Mouse (Mus musculus) MEL (cell line): ENCODE data around the gene Sipa1l2.

Experiments used
- CTCF ChIP-seq, 3 experiments: IDR thresholded peaks in 2 of 3; conservative IDR thresholded peaks in 1 of 3; 2 replicates each; pipeline ENCODE4 v1.5.1; 2011 to 2012; ENCODE audit warnings: low read length in 3 of 3, low read depth in 2 of 3, mild to moderate bottlenecking in 2 of 3, improper control_type of control experiment in 1 of 3, inconsistent platforms in 1 of 3, mixed read lengths in 1 of 3, moderate library complexity in 1 of 3; ENCODE audit not compliant: control insufficient read depth in 1 of 3, insufficient read depth in 1 of 3, poor library complexity in 1 of 3, severe bottlenecking in 1 of 3
- GATA1 ChIP-seq: IDR thresholded peaks from 2 replicates; pipeline ENCODE4 v1.6.1; 2011; ENCODE audit warnings: low read depth, low read length, improper control_type of control experiment
- POLR2AphosphoS5 ChIP-seq: IDR thresholded peaks from 2 replicates; pipeline ENCODE4 v1.6.1; 2012; ENCODE audit warnings: low read depth, borderline replicate concordance, mild to moderate bottlenecking, inconsistent platforms, low read length, moderate library complexity, mixed read lengths
- RAD21 ChIP-seq: IDR thresholded peaks from 2 replicates; pipeline ENCODE4 v1.6.1; 2011; ENCODE audit warnings: mild to moderate bottlenecking, low read depth, low read length, improper control_type of control experiment
- SMC3 ChIP-seq: IDR thresholded peaks from 2 replicates; pipeline ENCODE4 v1.6.1; 2011; ENCODE audit warnings: low read depth, low read length, improper control_type of control experiment

DNA sequence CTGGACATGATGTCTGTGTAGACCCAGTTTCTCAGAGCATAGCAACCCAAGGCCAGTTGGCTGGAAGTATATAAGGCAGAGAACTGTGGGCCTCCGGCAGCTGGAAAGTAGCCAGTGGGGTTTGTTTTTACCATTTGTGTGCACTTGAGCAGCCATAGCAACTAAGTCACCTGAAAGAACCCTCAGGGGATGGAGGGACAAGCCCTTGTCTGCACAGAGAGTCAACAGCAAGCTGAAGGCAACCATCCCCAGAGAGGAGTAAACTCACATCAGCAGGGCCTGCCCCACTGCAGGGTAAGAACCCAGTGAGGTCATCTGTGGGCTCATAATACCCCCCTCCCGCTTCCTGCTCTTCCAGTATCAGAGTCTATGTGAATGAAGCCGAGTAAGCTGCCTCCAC is 14.7 kb upstream of the Sipa1l2 start:
- TF ChIP-seq RAD21 (no peak), SMC3 (no peak), POLR2AphosphoS5 (no peak), GATA1 (no peak), CTCF (IDR thresholded peaks at IDR 0.05 in 2 of 3, conservative IDR thresholded peaks at IDR 0.05 in 1 of 3; ENCODE audit: control insufficient read depth in 1 of 3, insufficient read depth in 1 of 3, low read depth in 2 of 3, low read length in 3 of 3, poor library complexity in 1 of 3, severe bottlenecking in 1 of 3) (no peak)
